Mouse (Mus musculus): ENCODE data around the gene Lrrc23.
"Not testable (repeated sequence)": the region's sequence is repeated elsewhere in the genome, so short reads cannot be mapped to it uniquely, and the experiment has no call there.

Lrrc23 gene

DNA sequence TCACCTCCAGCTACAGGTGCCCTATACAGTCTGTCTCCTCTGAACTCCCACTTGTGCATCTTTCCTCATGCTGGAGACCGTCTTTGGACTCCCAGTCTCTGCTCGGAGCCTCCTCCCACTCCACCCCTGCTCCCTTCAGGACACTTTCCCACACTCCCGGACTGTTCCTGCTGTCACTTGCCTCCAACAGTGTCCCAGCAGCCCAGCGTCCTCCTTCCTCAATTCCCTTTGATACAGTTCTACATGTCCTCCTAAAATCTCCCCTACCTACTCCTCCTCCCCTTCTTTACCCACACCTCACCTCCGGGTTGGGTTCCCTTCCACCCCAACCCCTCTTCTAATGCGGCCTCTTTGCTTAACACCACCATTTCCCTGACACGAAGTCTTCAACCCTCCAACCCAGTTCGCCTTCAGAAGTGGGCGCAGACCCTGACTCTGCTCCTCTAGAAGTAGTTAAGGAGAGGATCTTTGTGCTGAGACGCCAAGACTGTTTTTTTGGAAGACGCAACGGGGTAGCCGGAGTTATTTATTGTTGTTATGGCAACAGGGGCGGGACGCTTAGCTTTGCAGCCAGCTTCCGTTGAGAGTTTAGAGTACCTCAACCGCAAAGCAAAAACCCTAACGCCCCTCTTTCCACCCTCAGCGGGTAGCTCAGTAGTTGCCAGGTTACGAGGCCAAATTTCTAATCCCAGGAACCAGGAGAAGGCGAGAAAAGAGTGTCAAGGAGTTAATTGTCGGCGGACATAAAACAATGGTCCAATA is at the start of gene Lrrc23:
Lrrc23 (minus strand) TSS at position 506 of the 762 bp plus-strand sequence.
- in situ Hi-C loops (cut with MboI), result no loop called here

GRCm38 (mm10) chr6:124828101-124828592 is 48.6 kb upstream of the Lrrc23 start:
- in situ Hi-C loops (cut with MboI), result no loop called here

GRCm38 (mm10) chr6:124822049-124822448 is 42.5 kb upstream of the Lrrc23 start:
- in situ Hi-C loops (cut with MboI), result no loop called here

DNA sequence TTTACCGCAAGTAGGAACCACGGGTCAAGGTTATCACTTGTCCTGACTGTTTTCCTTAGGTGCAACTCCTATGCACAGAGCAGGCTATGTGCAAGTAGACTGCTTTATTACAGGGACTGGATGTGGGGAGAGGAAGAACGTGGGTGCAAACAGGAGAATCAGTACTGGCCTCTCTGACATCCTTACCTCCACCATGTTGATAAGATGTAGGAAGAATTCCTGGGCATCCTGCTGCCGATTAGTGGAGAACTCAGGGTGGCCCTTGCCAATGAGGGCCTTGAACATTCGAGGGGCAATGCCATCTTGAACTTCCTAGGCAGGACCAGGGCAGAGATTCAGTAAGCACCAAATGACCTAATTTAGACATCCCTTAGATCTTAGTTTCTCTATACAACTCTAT is 41.4 kb upstream of the Lrrc23 start:
- in situ Hi-C loops (cut with MboI), result no loop called here

GRCm38 (mm10) chr6:124817971-124818370 is 38.4 kb upstream of the Lrrc23 start:
- in situ Hi-C loops (cut with MboI), result no loop called here

- in situ Hi-C loops (cut with MboI), result no loop called here
These were observed 38.0 kb upstream of the Lrrc23 start for GRCm38 (mm10) chr6:124817563-124817962.

DNA sequence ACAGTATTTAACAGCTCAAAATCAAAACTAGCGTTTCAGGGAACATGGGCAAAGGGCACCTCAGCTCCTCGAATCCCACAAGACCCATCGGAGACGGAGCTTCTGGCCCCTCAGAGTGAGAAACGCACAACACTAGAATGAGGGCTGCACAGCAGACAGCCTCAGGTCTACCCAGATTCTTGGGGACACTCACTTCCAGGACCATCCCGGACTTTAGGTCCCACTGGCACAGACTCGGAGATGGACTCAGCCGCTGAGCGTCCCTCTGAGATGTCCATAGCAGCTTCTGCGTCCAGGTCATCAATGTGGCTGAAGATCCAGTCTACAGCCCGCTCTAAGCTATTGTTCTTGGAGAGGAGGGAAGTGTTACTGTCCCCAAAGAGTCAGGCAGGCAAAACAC is 37.6 kb upstream of the Lrrc23 start:
- in situ Hi-C loops (cut with MboI), result no loop called here

- in situ Hi-C loops (cut with MboI), result no loop called here
These were observed 37.1 kb upstream of the Lrrc23 start for GRCm38 (mm10) chr6:124816611-124817010.

- in situ Hi-C loops (cut with MboI), result no loop called here
These were observed 35.6 kb upstream of the Lrrc23 start for GRCm38 (mm10) chr6:124814858-124815774.

GRCm38 (mm10) chr6:124814448-124814847 is 34.9 kb upstream of the Lrrc23 start:
- in situ Hi-C loops (cut with MboI), result no loop called here

- in situ Hi-C loops (cut with MboI), result no loop called here
These were observed 34.4 kb upstream of the Lrrc23 start, which contains the start of gene Tpi1 for GRCm38 (mm10) chr6:124813933-124814332. TSS of gene Tpi1 (minus strand) at chr6:124814296.

DNA sequence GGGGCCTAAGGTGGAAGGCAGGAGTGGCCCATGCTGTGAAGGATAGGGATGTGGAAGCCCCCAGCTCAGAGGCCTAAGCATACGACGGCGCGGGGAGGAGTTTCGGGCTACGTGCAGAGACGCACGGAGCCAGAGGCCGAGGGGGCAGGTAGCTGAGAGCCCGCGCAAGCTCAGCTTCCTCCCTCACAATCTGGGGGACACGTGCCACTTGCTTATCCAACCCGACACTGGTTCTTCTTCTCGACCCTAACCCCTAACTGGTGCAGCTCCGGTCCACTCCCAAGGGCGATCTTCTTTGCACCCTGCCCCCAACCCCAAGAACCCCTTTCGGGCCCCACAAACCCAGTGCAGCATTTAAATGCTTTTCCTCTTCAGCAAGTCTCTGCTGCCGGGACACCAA is 34.0 kb upstream of the Lrrc23 start:
- in situ Hi-C loops (cut with MboI), result no loop called here

DNA sequence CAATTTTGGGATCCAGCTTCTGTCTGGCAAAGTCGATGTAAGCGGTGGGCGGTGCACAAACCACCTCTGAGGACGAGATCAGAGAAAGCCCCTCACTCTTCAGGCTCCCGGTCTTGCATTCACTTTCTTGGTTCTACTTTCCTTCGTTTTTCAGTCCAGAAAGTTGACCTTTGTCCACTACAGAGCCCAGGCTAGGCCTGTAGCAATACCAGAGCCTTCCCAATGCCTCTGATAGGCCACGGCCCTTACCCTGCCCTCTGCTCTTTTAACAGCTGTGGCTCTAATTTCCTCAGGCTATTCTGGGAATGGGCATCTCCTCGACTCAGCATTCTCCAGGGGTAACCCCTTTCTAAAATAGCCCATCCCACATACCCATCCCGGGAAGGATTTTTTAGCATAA is 33.3 kb upstream of the Lrrc23 start:
- in situ Hi-C loops (cut with MboI), result no loop called here

- in situ Hi-C loops (cut with MboI), result no loop called here
These were observed 32.4 kb upstream of the Lrrc23 start for GRCm38 (mm10) chr6:124811701-124812560.

DNA sequence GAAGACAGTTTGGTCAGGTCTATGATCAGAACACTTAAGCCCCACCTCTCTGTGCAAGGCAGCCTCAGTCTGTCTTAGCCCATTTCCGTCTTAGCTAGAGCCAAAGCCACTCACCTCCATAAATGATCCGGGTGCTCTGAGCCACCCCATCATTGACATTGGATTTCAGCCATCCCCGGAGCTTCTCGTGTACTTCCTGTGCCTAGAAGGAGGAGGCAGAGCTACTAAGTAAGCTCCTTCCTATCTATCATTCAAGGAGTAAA is 31.8 kb upstream of the Lrrc23 start:
- in situ Hi-C loops (cut with MboI), result no loop called here

DNA sequence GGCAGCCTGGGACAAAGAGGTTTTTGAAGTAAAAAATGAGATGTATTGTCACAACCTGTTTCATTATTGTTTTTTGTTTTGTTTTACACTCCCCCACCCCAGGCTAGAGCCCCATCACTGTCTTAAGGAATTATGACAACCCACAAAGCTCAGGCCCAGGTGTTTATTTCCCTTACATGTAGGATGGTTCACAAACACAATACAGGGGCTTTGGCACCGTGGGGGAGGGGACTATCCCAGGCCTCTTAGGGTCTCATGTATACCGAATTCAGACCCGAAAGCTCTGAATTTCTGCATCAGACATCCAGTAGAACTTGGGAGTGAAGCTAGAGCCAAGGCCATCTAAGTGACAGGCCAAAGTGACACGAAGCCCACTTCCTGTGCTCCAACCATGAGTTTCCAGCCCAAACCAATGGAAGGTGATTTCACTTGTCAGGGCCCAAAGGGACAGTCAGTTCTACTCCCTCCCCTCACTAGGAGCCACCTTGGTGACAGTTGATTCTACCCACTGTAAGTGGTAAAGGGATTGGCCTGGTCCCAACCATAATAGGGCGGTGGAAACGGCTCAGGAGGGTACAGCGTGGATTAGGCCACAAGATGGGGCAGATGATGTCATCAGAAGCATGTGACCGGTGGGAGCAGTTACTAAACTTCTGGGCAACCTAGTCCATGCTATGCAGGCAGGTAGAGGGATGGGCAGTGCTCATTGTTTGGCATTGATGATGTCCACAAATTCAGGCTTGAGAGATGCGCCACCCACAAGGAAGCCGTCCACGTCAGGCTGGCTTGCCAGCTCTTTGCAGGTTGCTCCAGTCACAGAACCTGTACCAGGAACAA is 31.3 kb upstream of the Lrrc23 start:
- in situ Hi-C loops (cut with MboI), result not testable (repeated sequence)

- in situ Hi-C loops (cut with MboI), result no loop called here
These were observed 30.4 kb upstream of the Lrrc23 start for GRCm38 (mm10) chr6:124809775-124810538.

- in situ Hi-C loops (cut with MboI), result no loop called here
These were observed 29.7 kb upstream of the Lrrc23 start for GRCm38 (mm10) chr6:124809052-124809774.

DNA sequence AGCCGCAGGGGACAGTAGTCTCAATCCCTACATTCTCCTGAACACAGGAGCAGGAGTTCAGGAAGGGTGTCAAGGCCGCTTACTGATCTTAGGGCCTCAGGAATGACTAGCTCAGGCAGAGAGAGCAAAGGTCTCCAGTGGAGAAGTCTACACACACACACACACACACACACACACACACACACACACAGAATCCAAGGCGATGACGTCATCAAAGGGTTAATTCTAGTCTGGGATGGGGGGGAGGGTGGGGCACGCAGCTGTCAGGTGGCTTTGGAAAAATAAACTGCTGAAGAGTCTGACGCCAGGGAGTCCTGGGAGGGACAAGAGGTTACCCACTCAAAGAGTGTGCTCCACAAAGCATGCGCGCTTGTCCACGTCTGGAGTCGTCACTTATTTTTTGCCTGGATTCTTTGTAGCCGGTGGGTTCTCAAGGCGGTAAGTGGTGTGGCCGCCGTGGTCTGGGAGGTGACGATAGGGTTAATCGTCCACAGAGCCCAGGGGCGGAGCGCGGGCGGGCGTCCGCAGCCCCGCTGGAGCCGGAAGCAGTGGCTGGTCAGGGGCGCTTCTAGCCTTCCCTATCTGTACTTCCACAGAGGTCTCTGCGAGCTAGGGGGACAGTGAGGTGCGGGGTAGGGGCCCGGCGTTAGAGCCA is 29.0 kb upstream of the Lrrc23 start, which contains the start of gene Spsb2:
Spsb2 (plus strand) TSS at position 304 of the 655 bp plus-strand sequence.
- in situ Hi-C loops (cut with MboI), result no loop called here

All from mature B cell (primary cell).